Mouse (Mus musculus) lung, adult 2 months (tissue): Measurements from ENCODE around the gene Caprin2.

ENCODE experiments used
- CTCF ChIP-seq: fragments of 200-500 bp; IDR thresholded peaks from 2 replicates; pipeline ENCODE4 v1.5.1; 2011; ENCODE audit warnings: mild to moderate bottlenecking, low read length, control low read depth; ENCODE audit not compliant: insufficient read depth
- POLR2A ChIP-seq: fragments of 200-500 bp; IDR thresholded peaks from 2 replicates; pipeline ENCODE4 v1.6.1; 2011; ENCODE audit warnings: low read depth, mild to moderate bottlenecking, control low read depth, low read length, borderline replicate concordance; ENCODE audit errors: extremely low read depth

- no peak for TF ChIP-seq CTCF
- no peak for TF ChIP-seq POLR2A
Observed at GRCm38 (mm10) chr6:148918841-148919398, 22.9 kb upstream of the Caprin2 start.
